18 mouse cellular contexts compared by ENCODE assay signal in genomic region chr14:21916671-21917070, GRCm38 (mm10).
"Had no signal": no experiment of that assay in that cellular context is flagged by ENCODE, and none has a peak within 500 bp of the region (broad histone marks: within the 10 kb centered on the region; RNA-seq: fewer than 3 reads in every experiment).

No protein-coding gene starts in this region.

- H3K4me2 ChIP-seq: lung, embryonic 15.5 days; midbrain, embryonic 12.5 days; neural tube, embryonic 12.5 days; stomach, embryonic 15.5 days had no signal

- H3K9me3 ChIP-seq: lung, embryonic 15.5 days; midbrain, embryonic 12.5 days; stomach, embryonic 15.5 days had no signal

- H3K36me3 ChIP-seq: lung, embryonic 15.5 days; midbrain, embryonic 12.5 days; neural tube, embryonic 12.5 days; stomach, embryonic 15.5 days had no signal

- H3K4me3 ChIP-seq: lung, embryonic 15.5 days; megakaryocyte, embryonic 14.5 days; midbrain, embryonic 12.5 days; neural tube, embryonic 12.5 days; stomach, embryonic 15.5 days had no signal

- H3K4me1 ChIP-seq: lung, embryonic 15.5 days; megakaryocyte, embryonic 14.5 days; midbrain, embryonic 12.5 days; neural tube, embryonic 12.5 days; stomach, embryonic 15.5 days had no signal

- H3K27me3 ChIP-seq: lung, embryonic 15.5 days; megakaryocyte, embryonic 14.5 days; midbrain, embryonic 12.5 days; neural tube, embryonic 12.5 days; stomach, embryonic 15.5 days had no signal

- H3K9ac ChIP-seq: liver, postnatal 0 days; lung, embryonic 15.5 days; midbrain, embryonic 12.5 days; neural tube, embryonic 12.5 days; stomach, embryonic 15.5 days had no signal

- DNase-seq: liver, postnatal 0 days; lung, adult 2 months; lung, postnatal 14 days; lung, postnatal 36 days; midbrain, embryonic 14.5 days; right cerebral cortex, postnatal 14 days; thymus, adult 2 months; thymus, postnatal 25 days; thymus, postnatal 4 days had no signal

- ATAC-seq: liver, postnatal 0 days; lung, postnatal 0 days; midbrain, embryonic 16.5 days had no signal

- H3K27ac ChIP-seq: lung, embryonic 15.5 days; macrophage; midbrain, embryonic 12.5 days; neural tube, embryonic 12.5 days; stomach, embryonic 15.5 days; stomach, postnatal 0 days had no signal
